Mouse (Mus musculus): ENCODE results near the gene Begain.

Gene Begain

GRCm38 (mm10) chr12:109068167-109068653 is at the start of gene Begain:
Gene Begain, minus strand, starts transcription at chr12:109068217.
- DNase-seq (ENCODE audit: low read depth, low spot score) = no peak

- no peak for DNase-seq (ENCODE audit: low read depth, low spot score)
Measured at GRCm38 (mm10) chr12:109115707-109116106, 47.7 kb upstream of the Begain start.

DNA sequence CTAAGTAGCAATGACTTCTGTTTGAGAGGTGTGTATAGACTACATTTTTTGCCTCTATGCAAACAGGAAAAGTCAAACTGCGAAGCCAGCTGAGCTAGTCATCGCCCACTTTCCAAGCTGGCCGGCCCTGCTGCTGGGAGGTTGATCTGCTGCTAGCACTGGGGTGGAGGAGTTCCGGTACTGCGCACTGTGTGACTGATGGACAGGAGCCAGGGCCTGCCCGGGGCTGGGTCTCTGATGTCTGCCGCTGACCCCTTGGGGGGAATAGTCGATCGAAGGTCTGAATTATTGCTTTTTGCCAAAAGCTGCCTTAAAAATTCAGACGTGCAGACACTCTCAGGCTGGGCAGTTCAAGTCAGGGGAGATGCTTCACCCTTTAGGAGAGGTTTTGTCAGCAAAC is 47.1 kb upstream of the Begain start:
- DNase-seq (ENCODE audit: low read depth, low spot score) = no peak

GRCm38 (mm10) chr12:109112996-109113592 is 45.1 kb upstream of the Begain start:
- no peak for DNase-seq (ENCODE audit: low read depth, low spot score)

GRCm38 (mm10) chr12:109112354-109112995 is 44.5 kb upstream of the Begain start:
- no peak for DNase-seq (ENCODE audit: low read depth, low spot score)

- DNase-seq (ENCODE audit: low read depth, low spot score) = no peak
Measured at GRCm38 (mm10) chr12:109108911-109109310, 40.9 kb upstream of the Begain start.

GRCm38 (mm10) chr12:109100381-109100780 is 32.4 kb upstream of the Begain start:
- DNase-seq (ENCODE audit: low read depth, low spot score) = no peak

DNA sequence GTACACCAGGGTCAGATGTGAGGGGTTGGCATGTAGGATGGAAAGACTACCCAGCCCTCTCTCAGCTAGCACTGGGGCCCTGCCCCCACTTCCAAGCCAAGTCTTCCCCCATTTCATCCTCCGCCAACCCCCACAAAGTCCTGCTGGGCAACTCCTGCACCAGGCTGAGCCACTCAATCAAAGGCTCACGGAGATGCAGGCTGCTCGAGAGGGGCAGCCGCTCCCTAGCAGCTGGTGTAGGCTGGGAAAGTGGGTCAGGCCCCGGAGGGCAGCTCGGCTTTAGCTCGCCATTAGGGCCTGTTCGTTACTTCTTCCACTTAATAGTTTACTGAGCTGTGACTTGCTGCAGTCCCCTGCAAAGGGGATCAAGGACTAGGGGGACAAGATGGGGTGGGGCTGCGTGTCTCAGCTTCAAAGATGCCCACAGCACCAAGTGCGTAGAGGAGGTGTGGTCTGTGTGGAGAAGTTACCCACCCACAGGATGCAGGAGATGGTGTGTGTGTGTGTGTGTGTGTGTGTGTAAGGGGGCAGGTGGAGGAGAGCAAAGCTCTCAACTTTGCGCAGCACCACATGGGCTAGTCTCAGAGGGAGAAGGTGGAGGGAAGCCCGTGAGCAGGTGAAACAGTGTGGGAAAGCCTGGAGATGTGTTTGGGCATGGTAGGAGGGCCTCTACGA is 22.6 kb upstream of the Begain start:
- no peak for DNase-seq (ENCODE audit: low read depth, low spot score)

- no peak for DNase-seq (ENCODE audit: low read depth, low spot score)
Measured at GRCm38 (mm10) chr12:109090041-109090440, 22.0 kb upstream of the Begain start.

GRCm38 (mm10) chr12:109086111-109086510 is 18.1 kb upstream of the Begain start:
- no peak for DNase-seq (ENCODE audit: low read depth, low spot score)

- DNase-seq (ENCODE audit: low read depth, low spot score) = no peak
Measured at GRCm38 (mm10) chr12:109085674-109086073, 17.7 kb upstream of the Begain start.

- no peak for DNase-seq (ENCODE audit: low read depth, low spot score)
Measured at GRCm38 (mm10) chr12:109085046-109085445, 17.0 kb upstream of the Begain start.

- DNase-seq (ENCODE audit: low read depth, low spot score) = no peak
Measured at GRCm38 (mm10) chr12:109083476-109083875, 15.5 kb upstream of the Begain start.

DNA sequence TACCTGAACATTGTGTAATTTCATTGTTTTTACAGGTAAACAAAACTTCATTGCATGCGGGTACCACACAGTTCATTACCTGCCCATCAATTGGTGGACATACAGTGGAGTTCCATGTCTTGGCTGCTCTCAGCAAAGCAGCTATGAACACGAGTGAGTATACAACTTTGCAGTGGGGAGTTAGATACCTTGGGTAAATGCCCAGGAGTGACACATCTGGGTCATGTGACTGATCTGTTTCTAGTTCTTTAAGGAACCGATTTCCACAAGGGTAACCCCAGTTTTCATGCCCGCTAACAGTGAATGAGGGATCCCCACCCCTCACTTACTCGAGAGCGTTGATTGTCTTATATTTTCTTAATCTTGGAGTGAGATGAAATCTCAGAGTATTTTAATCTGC is 9.0 kb upstream of the Begain start:
- DNase-seq (ENCODE audit: low read depth, low spot score) = no peak

GRCm38 (mm10) chr12:109074777-109075285 is 6.8 kb upstream of the Begain start:
- no peak for DNase-seq (ENCODE audit: low read depth, low spot score)

- DNase-seq (ENCODE audit: low read depth, low spot score) = no peak
Measured at GRCm38 (mm10) chr12:109074106-109074505, 6.1 kb upstream of the Begain start.

GRCm38 (mm10) chr12:109071248-109071647 is 3.2 kb upstream of the Begain start:
- DNase-seq (ENCODE audit: low read depth, low spot score) = no peak

- DNase-seq (ENCODE audit: low read depth, low spot score) = no peak
Measured at GRCm38 (mm10) chr12:109069751-109070150, 1.7 kb upstream of the Begain start.

GRCm38 (mm10) chr12:109068738-109069137 is 721 bp upstream of the Begain start:
- DNase-seq (ENCODE audit: low read depth, low spot score) = no peak

GRCm38 (mm10) chr12:109067561-109068135 is 369 bp downstream of the Begain start:
- DNase-seq (ENCODE audit: low read depth, low spot score) = no peak

DNA sequence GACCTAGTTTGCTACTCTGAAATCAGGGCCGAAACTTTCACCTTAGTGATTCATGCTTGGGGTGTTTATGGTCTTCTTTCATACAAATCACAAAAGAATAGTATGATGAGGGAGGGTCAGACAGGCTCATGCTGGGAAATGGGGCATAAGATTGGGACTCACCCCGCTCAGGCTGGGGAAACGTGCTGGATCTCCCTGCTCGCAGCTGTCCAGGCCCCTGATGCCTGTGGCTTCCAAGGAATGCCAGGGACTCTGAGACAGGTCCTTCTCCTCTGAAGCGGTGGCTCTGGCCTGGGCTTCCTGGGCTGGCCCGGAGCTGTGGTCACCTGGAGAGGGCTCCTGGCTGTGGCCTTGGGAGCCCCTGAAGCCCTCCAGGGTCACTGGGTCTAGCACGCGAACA is 9.4 kb downstream of the Begain start:
- no peak for DNase-seq (ENCODE audit: low read depth, low spot score)

- no peak for DNase-seq (ENCODE audit: low read depth, low spot score)
Measured at GRCm38 (mm10) chr12:109057736-109058135, 10.3 kb downstream of the Begain start.
